Mouse (Mus musculus) CH12.LX (cell line): Measurements from ENCODE around the gene Frem3. TPM values are rescaled to one million over a fixed set of nuclear protein-coding genes. Genes with fewer than 3 reads are reported as not detected.

Experiments used
- DNase-seq: peaks from one replicate; pipeline ENCODE4 v3.0.0-alpha.2; 2013; ENCODE audit errors: extremely low read depth
- H3K27ac ChIP-seq: 2 replicates; pipeline ENCODE4 v1.5.1; 2012; ENCODE audit warnings: low read depth, mild to moderate bottlenecking, control low read depth, moderate library complexity; ENCODE audit not compliant: insufficient read depth
- H3K27me3 ChIP-seq: replicated peaks from 2 replicates; pipeline ENCODE3; 2012; ENCODE audit warnings: inconsistent platforms
- H3K36me3 ChIP-seq, 2 experiments: replicated peaks in 1 of 2; 2 replicates each; pipeline versions ENCODE3 to v1.6.1; 2012; ENCODE audit warnings: inconsistent platforms in 1 of 2, low read length in 1 of 2, mild to moderate bottlenecking in 1 of 2, mixed read lengths in 1 of 2, moderate library complexity in 1 of 2; ENCODE audit not compliant: control insufficient read depth in 1 of 2, insufficient read depth in 1 of 2
- H3K4me1 ChIP-seq, 2 experiments: 2 replicates each; pipeline ENCODE4 v1.6.1; 2012; ENCODE audit warnings: inconsistent platforms in 1 of 2, moderate library complexity in 1 of 2; ENCODE audit not compliant: insufficient read depth in 2 of 2, control insufficient read depth in 1 of 2
- H3K4me2 ChIP-seq: 2 replicates; pipeline ENCODE4 v1.6.1; 2012; ENCODE audit warnings: low read depth, mild to moderate bottlenecking, control low read depth; ENCODE audit not compliant: poor library complexity, insufficient read depth, severe bottlenecking
- H3K4me3 ChIP-seq, 3 experiments: fragments of 150-350 bp in 1 of 3; sonication (generic) in 1 of 3; replicated peaks in 1 of 3; 2 replicates each; pipeline versions ENCODE3 to v1.5.1; 2011 to 2012; ENCODE audit warnings: low read depth in 2 of 3, low read length in 2 of 3, mild to moderate bottlenecking in 2 of 3, moderate library complexity in 2 of 3, control low read depth in 1 of 3, improper control_type of control experiment in 1 of 3, inconsistent platforms in 1 of 3, mixed read lengths in 1 of 3; ENCODE audit not compliant: poor library complexity in 1 of 3
- H3K79me2 ChIP-seq: replicated peaks from 2 replicates; pipeline ENCODE4 v1.6.1; 2012; ENCODE audit warnings: mild to moderate bottlenecking, moderate library complexity; ENCODE audit not compliant: control insufficient read depth, poor library complexity, insufficient read depth, severe bottlenecking; ENCODE audit errors: extremely low read depth
- H3K9ac ChIP-seq: 2 replicates; pipeline ENCODE4 v1.6.1; 2012; ENCODE audit warnings: low read depth, mild to moderate bottlenecking, control low read depth, moderate library complexity; ENCODE audit not compliant: insufficient read depth
- H3K9me3 ChIP-seq: replicated peaks from 2 replicates; pipeline ENCODE3; 2012; ENCODE audit warnings: low read length, inconsistent platforms, mixed read lengths
- BHLHE40 ChIP-seq: IDR thresholded peaks from 2 replicates; pipeline ENCODE4 v1.6.1; 2011; ENCODE audit warnings: mild to moderate bottlenecking, low read depth, low read length, improper control_type of control experiment
- CHD1 ChIP-seq: IDR thresholded peaks from 2 replicates; pipeline ENCODE4 v1.6.1; 2012; ENCODE audit warnings: low read depth, low read length, improper control_type of control experiment, inconsistent platforms
- CHD2 ChIP-seq: IDR thresholded peaks from 2 replicates; pipeline ENCODE4 v1.6.1; 2011; ENCODE audit warnings: low read length, improper control_type of control experiment
- E2F4 ChIP-seq: IDR thresholded peaks from 2 replicates; pipeline ENCODE4 v1.6.1; 2011; ENCODE audit warnings: low read depth, low read length, improper control_type of control experiment; ENCODE audit not compliant: insufficient replicate concordance
- EP300 ChIP-seq: IDR thresholded peaks from 2 replicates; pipeline ENCODE4 v1.6.1; 2011; ENCODE audit warnings: low read length, improper control_type of control experiment
- ETS1 ChIP-seq: conservative IDR thresholded peaks from 2 replicates; pipeline ENCODE4 v1.6.1; 2012; ENCODE audit warnings: low read depth, mild to moderate bottlenecking, inconsistent platforms, low read length, improper control_type of control experiment, moderate library complexity
- GABPA ChIP-seq: IDR thresholded peaks from 2 replicates; pipeline ENCODE4 v1.6.1; 2012; ENCODE audit warnings: low read depth, low read length, improper control_type of control experiment, inconsistent platforms; ENCODE audit not compliant: insufficient replicate concordance
- HCFC1 ChIP-seq: IDR thresholded peaks from 2 replicates; pipeline ENCODE4 v1.6.1; 2012; ENCODE audit warnings: low read depth, mild to moderate bottlenecking, inconsistent platforms, low read length, improper control_type of control experiment
- IRF4 ChIP-seq: IDR thresholded peaks from 2 replicates; pipeline ENCODE4 v1.6.1; 2014; ENCODE audit warnings: low read depth, mild to moderate bottlenecking, inconsistent platforms, low read length, improper control_type of control experiment
- JUN ChIP-seq: IDR thresholded peaks from 2 replicates; pipeline ENCODE4 v1.6.1; 2011; ENCODE audit warnings: low read depth, mild to moderate bottlenecking, low read length, improper control_type of control experiment, moderate library complexity; ENCODE audit not compliant: insufficient read depth
- JUND ChIP-seq: conservative IDR thresholded peaks from 2 replicates; pipeline ENCODE4 v1.6.1; 2011; ENCODE audit warnings: low read depth, low read length, improper control_type of control experiment
- MAX ChIP-seq: IDR thresholded peaks from 2 replicates; pipeline ENCODE4 v1.6.1; 2011; ENCODE audit warnings: low read length, improper control_type of control experiment
- MAZ ChIP-seq: IDR thresholded peaks from 2 replicates; pipeline ENCODE4 v1.6.1; 2012; ENCODE audit warnings: low read depth, mild to moderate bottlenecking, inconsistent platforms, low read length, improper control_type of control experiment, moderate library complexity
- MEF2A ChIP-seq: IDR thresholded peaks from 2 replicates; pipeline ENCODE4 v1.6.1; 2014; ENCODE audit warnings: low read depth, mild to moderate bottlenecking, inconsistent platforms, low read length, improper control_type of control experiment, borderline replicate concordance
- MYC ChIP-seq: IDR thresholded peaks from 2 replicates; pipeline ENCODE4 v1.6.1; 2011; ENCODE audit warnings: low read depth, mild to moderate bottlenecking, improper control_type of control experiment, low read length
- NELFE ChIP-seq: IDR thresholded peaks from 2 replicates; pipeline ENCODE4 v1.6.1; 2011; ENCODE audit warnings: low read depth, low read length, improper control_type of control experiment
- NRF1 ChIP-seq: IDR thresholded peaks from 2 replicates; pipeline ENCODE4 v1.6.1; 2014; ENCODE audit warnings: low read depth, mild to moderate bottlenecking, inconsistent platforms, low read length, improper control_type of control experiment, moderate library complexity
- PAX5 ChIP-seq: IDR thresholded peaks from 2 replicates; pipeline ENCODE4 v1.6.1; 2012; ENCODE audit warnings: low read length, inconsistent platforms, mixed read lengths
- RAD21 ChIP-seq: IDR thresholded peaks from 2 replicates; pipeline ENCODE4 v1.6.1; 2011; ENCODE audit warnings: low read depth, mild to moderate bottlenecking, low read length, improper control_type of control experiment, moderate library complexity
- RCOR1 ChIP-seq: conservative IDR thresholded peaks from 2 replicates; pipeline ENCODE4 v1.6.1; 2012; ENCODE audit warnings: low read depth, mild to moderate bottlenecking, inconsistent platforms, low read length, improper control_type of control experiment
- SIN3A ChIP-seq: IDR thresholded peaks from 2 replicates; pipeline ENCODE4 v1.6.1; 2012; ENCODE audit warnings: low read length, improper control_type of control experiment, inconsistent platforms
- TCF12 ChIP-seq: IDR thresholded peaks from 2 replicates; pipeline ENCODE4 v1.6.1; 2014; ENCODE audit warnings: low read depth, mild to moderate bottlenecking, inconsistent platforms, low read length, improper control_type of control experiment
- USF1 ChIP-seq: IDR thresholded peaks from 2 replicates; pipeline ENCODE4 v1.6.1; 2014; ENCODE audit warnings: low read depth, mild to moderate bottlenecking, inconsistent platforms, low read length, improper control_type of control experiment
- USF2 ChIP-seq: conservative IDR thresholded peaks from 2 replicates; pipeline ENCODE4 v1.6.1; 2011; ENCODE audit warnings: low read depth, low read length, improper control_type of control experiment
- ZC3H11A ChIP-seq: IDR thresholded peaks from 2 replicates; pipeline ENCODE4 v1.6.1; 2012; ENCODE audit warnings: low read depth, mild to moderate bottlenecking, inconsistent platforms, low read length, improper control_type of control experiment
- dilution Hi-C: fragments of 300-500 bp; cut with MboI; formaldehyde crosslinking; loops from 2 replicates; pipeline ENCODE4 v1.14.3; 2020; ENCODE audit warnings: low sequenced_read_pairs; ENCODE audit not compliant: extremely low pct_unique_long_range_greater_than_20kb, extremely low pct_ligation_motif_present
- in situ Hi-C: fragments of 300-500 bp; cut with MboI; formaldehyde crosslinking; loops from 3 replicates; pipeline ENCODE4 v1.14.3; 2019; ENCODE audit warnings: low sequenced_read_pairs, low pct_ligation_motif_present, low pct_unique_long_range_greater_than_20kb, mixed read lengths
- polyA plus RNA-seq: library from polyadenylated mRNA; unstranded; fragments of >175 nt; gene quantifications from 2 replicates; pipeline ENCODE4 v1.2.1, GENCODE M21; 2012; ENCODE audit warnings: low read depth; ENCODE audit not compliant: insufficient read length
- total RNA-seq, 2 experiments: library from RNA; depleted of rRNA; stranded (reverse); fragments of 300-350 nt in 1 of 2; fragments of >200 nt in 1 of 2; gene quantifications; 2 replicates each; pipeline ENCODE4 v1.2.3; 2012 to 2014

Gene Frem3
- total and polyA plus RNA-seq, 3 experiments = not detected

DNA sequence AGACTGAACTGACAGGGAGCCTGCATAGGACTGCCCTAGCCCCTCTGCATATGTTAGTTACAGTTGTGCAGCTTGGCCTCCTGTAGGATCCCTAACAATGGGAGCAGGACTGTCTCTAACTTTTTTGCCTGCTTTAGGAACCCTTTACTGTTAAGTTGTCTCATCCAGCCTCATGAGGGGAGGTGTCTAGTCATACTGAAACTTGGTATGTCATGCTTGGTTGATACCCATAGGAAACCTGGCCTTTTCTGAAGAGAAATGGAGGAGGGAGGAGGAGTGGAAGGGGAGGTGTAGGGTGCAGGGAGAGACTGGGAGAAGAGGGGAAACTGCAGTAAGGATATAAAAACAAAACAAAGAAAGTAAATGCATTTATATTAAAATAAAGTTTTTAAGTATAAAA lies 121.4 kb downstream of the Frem3 start:
- dilution Hi-C loops = no loop called here
- TF ChIP-seq SIN3A = no peak
- TF ChIP-seq JUN = peak; percentile 87
- TF ChIP-seq ETS1 = peak; percentile 37
- TF ChIP-seq USF1 = no peak
- TF ChIP-seq RCOR1 = no peak
- TF ChIP-seq NELFE = no peak
- TF ChIP-seq MEF2A = no peak
- no peak for TF ChIP-seq TCF12
- no peak for TF ChIP-seq E2F4
- no peak for TF ChIP-seq CHD1
- no peak for TF ChIP-seq CHD2
- TF ChIP-seq PAX5 = no peak
- no peak for TF ChIP-seq NRF1
- TF ChIP-seq JUND = peak; percentile 95
- no peak for TF ChIP-seq MAX
- TF ChIP-seq RAD21 = no peak
- TF ChIP-seq MYC = 0 out of 2 replicates have a peak, but pooled peaks have one; percentile 19
- no peak for TF ChIP-seq HCFC1
- TF ChIP-seq EP300 = peak; percentile 83
- TF ChIP-seq IRF4 = peak; percentile 94
- TF ChIP-seq MAZ = no peak
- TF ChIP-seq ZC3H11A = no peak
- TF ChIP-seq, all 38 proteins: peak for 6
- H3K4me3 ChIP-seq = no peak overlapping the region
- no peak overlapping the region for H3K4me2 ChIP-seq
- H3K27me3 ChIP-seq = no peaks in the 10 kb centered on the region
- peaks cover 35% of the 10 kb centered on the region for H3K79me2 ChIP-seq
- no peak overlapping the region for H3K9ac ChIP-seq
- H3K36me3 ChIP-seq = peaks cover 28 to 56% of the 10 kb centered on the region in 2 experiments
- in situ Hi-C loops = no loop called here
- H3K4me1 ChIP-seq = peaks cover 5 to 34% of the 10 kb centered on the region in 2 experiments
- no peak overlapping the region for H3K27ac ChIP-seq
- no peaks in the 10 kb centered on the region for H3K9me3 ChIP-seq
- DNase-seq = peak; percentile 65

DNA sequence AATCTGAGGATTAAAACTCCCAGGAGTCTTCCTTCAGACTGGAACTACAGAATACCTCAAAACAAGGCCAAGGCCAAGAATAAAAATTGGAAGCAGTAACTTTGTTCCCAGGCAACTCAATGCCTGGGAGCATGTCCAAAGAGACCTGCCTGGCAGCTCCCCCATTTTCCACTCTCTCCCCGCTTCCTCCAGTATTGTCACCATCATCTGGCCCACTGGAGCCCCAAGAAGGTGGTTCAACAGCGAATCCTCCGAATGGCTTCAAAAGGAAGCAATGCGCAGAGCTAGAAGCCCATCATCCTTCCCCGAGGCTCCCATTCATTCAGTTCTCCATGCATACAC lies 127.1 kb downstream of the Frem3 start:
- Histone ChIP-seq H3K4me2 (peak overlapping the region; percentile 82), H3K79me2 (peaks cover 33% of the 10 kb centered on the region), H3K36me3 (peaks cover 9 to 21% of the 10 kb centered on the region in 2 experiments), H3K9me3 (no peaks in the 10 kb centered on the region)
- TF ChIP-seq BHLHE40 (no peak), GABPA (no peak), HCFC1 (no peak), USF2 (no peak), PAX5 (no peak), RAD21 (no peak), CHD2 (no peak), RCOR1 (no peak), MEF2A (no peak)
- TF ChIP-seq, all 38 proteins: peak for 0
- in situ Hi-C loops (no loop called here), dilution Hi-C loops (no loop called here)
- Histone ChIP-seq H3K4me1 (peaks cover 3 to 26% of the 10 kb centered on the region in 2 experiments; a peak in 3 of 4 replicates), H3K9ac (peak overlapping the region; percentile 88), H3K27ac (peak overlapping the region; percentile 90), H3K27me3 (no peaks in the 10 kb centered on the region), H3K4me3 (peak overlapping the region; percentile 79 to 95 (median 87))
- DNase-seq = no peak
